Mouse (Mus musculus): Measurements from ENCODE around the gene Lpar1. TPM values are rescaled to one million over a fixed set of nuclear protein-coding genes. Genes with fewer than 3 reads are reported as not detected.

Gene Lpar1
- polyA plus RNA-seq, 1 experiment from 2014 or later: 5.2 TPM

DNA sequence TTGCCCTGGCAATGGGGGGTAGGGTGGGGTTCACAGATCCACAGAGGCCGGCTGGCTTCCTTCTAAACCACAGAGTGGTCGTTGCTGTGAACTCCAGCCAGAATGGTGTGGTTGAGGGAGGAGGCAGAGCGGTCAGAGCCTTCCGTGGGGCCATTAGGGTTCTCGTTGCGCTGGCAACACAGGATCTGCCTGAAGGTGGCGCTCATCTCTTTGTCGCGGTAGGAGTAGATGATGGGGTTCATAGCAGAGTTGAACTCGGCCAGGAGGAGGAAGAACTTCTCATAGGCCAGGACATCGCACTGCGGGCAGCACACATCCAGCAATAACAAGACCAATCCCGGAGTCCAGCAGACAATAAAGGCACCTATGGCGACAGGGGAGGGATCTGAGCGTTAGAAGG is 116.4 kb downstream of the Lpar1 start:
- Histone ChIP-seq H3K4me3 (ENCODE audit: low read depth, low read length) (no peak overlapping the region), H3K9me3 (ENCODE audit: control insufficient read depth, low read length) (no peaks in the 10 kb centered on the region)
- 88% methylated on average over 15 of the region's 15 CpGs for WGBS

DNA sequence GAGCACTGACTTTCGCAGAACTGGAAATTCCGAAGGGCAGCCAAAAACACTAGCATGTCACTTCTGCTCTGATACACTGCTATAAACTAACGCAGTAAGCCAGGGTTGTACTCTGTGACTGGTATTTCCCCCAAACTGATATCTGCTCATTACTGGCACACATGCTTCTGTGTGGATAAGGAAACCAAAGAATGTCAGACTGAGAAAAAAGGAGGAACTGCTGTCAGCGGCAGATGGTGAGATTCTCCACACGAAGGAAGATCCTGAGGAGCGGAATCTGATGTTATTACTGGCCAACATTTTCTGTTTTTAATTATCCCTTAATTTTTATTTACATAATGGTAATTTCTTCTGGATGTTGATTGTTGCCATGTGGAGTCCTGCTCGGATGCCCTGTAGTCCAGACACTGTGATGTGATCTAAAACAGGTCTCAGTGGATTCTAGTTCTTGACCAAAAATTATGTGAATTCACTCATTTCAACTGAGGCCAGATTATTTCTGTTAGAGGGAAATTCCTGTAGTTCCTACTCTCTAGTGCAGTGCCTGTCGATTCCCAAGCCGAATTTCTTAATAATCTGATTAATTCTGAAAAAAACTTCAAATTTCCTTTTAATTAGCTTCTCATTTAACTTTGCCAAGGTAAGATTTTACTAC is 130.3 kb downstream of the Lpar1 start:
- WGBS: 86% methylated on average over 9 of the region's 9 CpGs
- Histone ChIP-seq H3K4me1 (ENCODE audit: control insufficient read depth, insufficient read depth, low read length) (no peaks in the 10 kb centered on the region), H3K4me3 (ENCODE audit: low read depth, low read length) (no peak overlapping the region), H3K4me2 (ENCODE audit: low read depth, low read length) (no peak overlapping the region), H3K27me3 (ENCODE audit: control insufficient read depth, insufficient read depth, low read length) (no peaks in the 10 kb centered on the region), H3K9ac (replicated peaks; ENCODE audit: low read depth, low read length) (no peak overlapping the region), H3K9me3 (ENCODE audit: control insufficient read depth, low read length) (no peaks in the 10 kb centered on the region), H3K36me3 (ENCODE audit: control insufficient read depth, insufficient read depth, low read length) (no peaks in the 10 kb centered on the region), H3K27ac (ENCODE audit: low read depth, low read length) (no peak overlapping the region)
- ATAC-seq (ENCODE audit: low read depth): no peak

More for the DNA sequence above, 116.4 kb downstream of the Lpar1 start:
- Histone ChIP-seq H3K27ac (ENCODE audit: low read depth, low read length) (no peak overlapping the region), H3K4me1 (ENCODE audit: control insufficient read depth, insufficient read depth, low read length) (no peaks in the 10 kb centered on the region), H3K4me2 (ENCODE audit: low read depth, low read length) (no peak overlapping the region), H3K27me3 (ENCODE audit: control insufficient read depth, insufficient read depth, low read length) (no peaks in the 10 kb centered on the region), H3K9ac (replicated peaks; ENCODE audit: low read depth, low read length) (no peak overlapping the region), H3K36me3 (ENCODE audit: control insufficient read depth, insufficient read depth, low read length) (no peaks in the 10 kb centered on the region)
- no peak for ATAC-seq (ENCODE audit: low read depth)

DNA sequence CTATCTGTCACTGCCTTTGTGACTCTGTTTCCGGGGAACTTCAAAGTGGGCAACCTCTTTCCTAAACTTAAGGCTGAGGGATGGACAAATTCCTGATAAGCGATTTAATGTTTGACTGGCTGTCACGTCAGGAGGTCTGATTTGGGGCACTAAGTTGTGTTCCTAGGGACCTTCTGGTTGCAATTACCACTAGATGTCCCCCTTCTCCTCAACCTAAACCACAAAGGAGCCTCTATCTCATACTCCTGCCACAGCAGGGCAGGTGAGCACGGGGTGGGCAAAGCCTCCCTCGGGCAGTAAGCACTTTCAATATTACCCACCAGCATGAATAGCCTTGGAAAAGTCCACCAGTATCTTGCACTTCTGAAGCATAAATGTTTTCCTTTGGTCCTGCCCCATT is 134.5 kb downstream of the Lpar1 start:
- H3K9me3 ChIP-seq (ENCODE audit: control insufficient read depth, low read length): no peaks in the 10 kb centered on the region
- 40% methylated on average over 5 of the region's 5 CpGs for WGBS
- no peak overlapping the region for H3K4me3 ChIP-seq (ENCODE audit: low read depth, low read length)
- H3K36me3 ChIP-seq (ENCODE audit: control insufficient read depth, insufficient read depth, low read length): no peaks in the 10 kb centered on the region
- no peak overlapping the region for H3K27ac ChIP-seq (ENCODE audit: low read depth, low read length)
- ATAC-seq (ENCODE audit: low read depth): no peak
- no peak overlapping the region for H3K9ac ChIP-seq (replicated peaks; ENCODE audit: low read depth, low read length)
- H3K27me3 ChIP-seq (ENCODE audit: control insufficient read depth, insufficient read depth, low read length): no peaks in the 10 kb centered on the region
- H3K4me1 ChIP-seq (ENCODE audit: control insufficient read depth, insufficient read depth, low read length): no peaks in the 10 kb centered on the region
- H3K4me2 ChIP-seq (ENCODE audit: low read depth, low read length): no peak overlapping the region

DNA sequence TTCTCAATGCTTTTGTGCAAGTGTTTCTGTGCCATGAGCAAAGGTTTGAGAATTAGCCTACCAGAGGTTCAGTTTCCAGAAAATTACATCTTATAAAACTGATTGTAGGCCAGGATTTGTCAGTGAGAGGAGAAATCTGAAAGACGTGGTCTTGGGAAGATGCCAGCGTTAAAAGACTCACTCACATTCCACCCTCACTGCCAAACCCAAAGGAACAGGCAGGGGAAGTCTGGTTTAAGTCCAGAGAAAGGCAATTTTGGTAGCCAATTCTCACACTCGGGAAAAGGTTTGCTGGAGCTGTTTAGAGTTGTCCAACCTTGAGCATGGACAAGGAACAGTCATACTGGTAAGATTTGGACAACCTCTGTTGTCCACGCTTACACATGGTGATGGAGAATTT is 136.4 kb downstream of the Lpar1 start:
- Histone ChIP-seq H3K27ac (ENCODE audit: low read depth, low read length) (no peak overlapping the region), H3K27me3 (ENCODE audit: control insufficient read depth, insufficient read depth, low read length) (no peaks in the 10 kb centered on the region), H3K9ac (replicated peaks; ENCODE audit: low read depth, low read length) (no peak overlapping the region), H3K36me3 (ENCODE audit: control insufficient read depth, insufficient read depth, low read length) (no peaks in the 10 kb centered on the region), H3K9me3 (ENCODE audit: control insufficient read depth, low read length) (no peaks in the 10 kb centered on the region), H3K4me2 (ENCODE audit: low read depth, low read length) (no peak overlapping the region), H3K4me1 (ENCODE audit: control insufficient read depth, insufficient read depth, low read length) (no peaks in the 10 kb centered on the region), H3K4me3 (ENCODE audit: low read depth, low read length) (no peak overlapping the region)
- 87% methylated on average over 4 of the region's 4 CpGs for WGBS
- no peak for ATAC-seq (ENCODE audit: low read depth)

DNA sequence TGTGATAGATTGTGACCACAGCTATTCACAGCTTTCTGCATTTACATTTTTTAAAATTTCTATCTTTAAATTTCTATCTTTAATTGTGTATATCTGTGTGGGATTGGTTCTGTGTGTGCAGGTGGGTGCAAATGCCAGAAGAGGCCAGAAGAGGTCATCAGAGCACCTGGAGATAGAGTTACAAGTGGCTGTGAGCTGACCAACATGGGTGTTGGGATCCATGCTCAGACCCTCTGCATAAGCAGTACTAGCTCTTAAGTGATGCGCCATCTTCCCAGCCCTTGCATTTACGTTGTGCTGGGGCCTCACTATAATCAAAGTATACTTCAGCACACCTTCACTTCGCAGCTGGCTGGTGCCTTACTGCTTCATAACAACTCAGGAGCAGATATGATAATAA is 138.2 kb downstream of the Lpar1 start:
- H3K4me3 ChIP-seq (ENCODE audit: low read depth, low read length): no peak overlapping the region
- H3K9me3 ChIP-seq (ENCODE audit: control insufficient read depth, low read length): no peaks in the 10 kb centered on the region
- WGBS: 92% methylated on average over 3 of the region's 3 CpGs
- H3K4me1 ChIP-seq (ENCODE audit: control insufficient read depth, insufficient read depth, low read length): no peaks in the 10 kb centered on the region
- no peak overlapping the region for H3K27ac ChIP-seq (ENCODE audit: low read depth, low read length)
- H3K36me3 ChIP-seq (ENCODE audit: control insufficient read depth, insufficient read depth, low read length): no peaks in the 10 kb centered on the region
- H3K4me2 ChIP-seq (ENCODE audit: low read depth, low read length): no peak overlapping the region
- H3K9ac ChIP-seq (replicated peaks; ENCODE audit: low read depth, low read length): no peak overlapping the region
- no peak for ATAC-seq (ENCODE audit: low read depth)
- H3K27me3 ChIP-seq (ENCODE audit: control insufficient read depth, insufficient read depth, low read length): no peaks in the 10 kb centered on the region

DNA sequence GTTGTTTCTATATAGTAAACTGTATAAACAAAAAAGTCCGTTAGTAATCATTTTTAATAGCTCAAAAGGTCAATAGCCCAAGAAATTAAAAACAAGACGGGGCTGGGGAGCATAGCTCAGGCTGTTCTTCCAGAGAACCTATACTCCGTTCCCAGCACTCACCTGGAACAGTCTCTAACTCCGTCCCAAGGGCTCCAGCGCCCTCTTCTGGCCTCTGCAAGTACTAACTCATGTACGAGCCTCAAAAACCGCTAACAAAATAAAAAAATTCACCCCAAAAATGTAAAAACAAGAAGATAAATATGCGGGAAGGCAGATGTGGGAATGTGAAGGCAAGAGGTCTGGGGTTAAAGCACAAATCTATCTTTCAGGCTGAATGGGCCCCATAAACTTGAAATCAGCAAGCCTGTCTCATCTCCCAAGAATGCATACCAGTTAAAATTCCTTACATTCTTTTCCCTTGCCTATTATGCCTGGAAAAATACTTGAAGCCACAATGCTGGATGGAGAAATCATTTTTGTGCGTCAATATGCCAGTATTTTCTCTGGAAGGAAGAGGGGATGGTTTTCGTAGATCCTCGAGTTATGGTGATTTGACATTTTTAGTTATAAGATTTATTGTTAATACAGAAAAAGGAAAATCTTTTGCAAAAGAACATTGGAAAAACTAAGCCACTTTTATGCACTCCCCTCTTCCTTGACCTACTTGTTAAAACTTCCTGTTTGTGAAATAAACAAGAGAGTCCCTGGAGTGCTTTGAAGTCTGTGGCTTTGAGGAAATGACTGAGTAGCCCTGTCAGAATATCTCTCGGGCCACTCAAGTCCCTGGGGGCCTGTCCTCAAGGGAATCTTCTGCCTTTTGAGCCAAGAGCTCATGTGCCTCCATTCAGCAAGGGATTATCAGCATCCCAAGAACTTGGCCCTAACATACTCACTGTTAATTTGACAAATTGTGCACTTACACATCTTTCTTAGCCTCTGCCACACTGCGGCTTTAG is 140.2 kb downstream of the Lpar1 start:
- Histone ChIP-seq H3K4me1 (ENCODE audit: control insufficient read depth, insufficient read depth, low read length) (no peaks in the 10 kb centered on the region), H3K36me3 (ENCODE audit: control insufficient read depth, insufficient read depth, low read length) (no peaks in the 10 kb centered on the region), H3K9me3 (ENCODE audit: control insufficient read depth, low read length) (no peaks in the 10 kb centered on the region), H3K27ac (ENCODE audit: low read depth, low read length) (no peak overlapping the region), H3K9ac (replicated peaks; ENCODE audit: low read depth, low read length) (no peak overlapping the region), H3K27me3 (ENCODE audit: control insufficient read depth, insufficient read depth, low read length) (no peaks in the 10 kb centered on the region), H3K4me3 (ENCODE audit: low read depth, low read length) (no peak overlapping the region), H3K4me2 (ENCODE audit: low read depth, low read length) (no peak overlapping the region)
- ATAC-seq (ENCODE audit: low read depth): no peak
- 82% methylated on average over 13 of the region's 13 CpGs for WGBS

DNA sequence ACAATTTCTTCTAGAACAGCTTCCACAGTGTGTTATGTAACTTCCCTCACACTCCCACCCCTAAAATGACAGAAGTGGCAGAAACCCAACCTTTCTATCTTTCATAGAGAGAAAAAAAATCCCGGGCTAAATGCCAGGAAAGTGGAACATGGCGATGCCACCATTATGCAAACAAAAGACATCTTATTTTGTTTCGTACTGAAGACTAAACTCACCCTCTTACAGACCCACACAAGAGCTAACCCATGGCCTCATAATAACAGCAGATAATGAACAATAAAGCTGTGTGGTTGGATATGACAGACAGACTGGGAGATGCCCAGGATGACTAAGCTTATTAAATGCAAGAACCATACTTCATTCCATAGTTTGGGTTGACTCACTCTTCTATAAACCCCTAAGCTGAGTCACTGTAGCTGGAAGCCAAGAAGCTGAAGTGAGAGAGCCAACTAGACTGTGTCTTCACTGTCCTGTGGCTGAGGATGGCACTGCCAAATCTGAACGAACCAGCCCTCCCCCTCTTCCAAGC is 151.7 kb downstream of the Lpar1 start:
- Histone ChIP-seq H3K4me3 (ENCODE audit: low read depth, low read length) (no peak overlapping the region), H3K9me3 (ENCODE audit: control insufficient read depth, low read length) (no peaks in the 10 kb centered on the region), H3K27ac (ENCODE audit: low read depth, low read length) (no peak overlapping the region), H3K36me3 (ENCODE audit: control insufficient read depth, insufficient read depth, low read length) (no peaks in the 10 kb centered on the region), H3K4me1 (ENCODE audit: control insufficient read depth, insufficient read depth, low read length) (no peaks in the 10 kb centered on the region), H3K9ac (replicated peaks; ENCODE audit: low read depth, low read length) (no peak overlapping the region), H3K27me3 (ENCODE audit: control insufficient read depth, insufficient read depth, low read length) (no peaks in the 10 kb centered on the region), H3K4me2 (ENCODE audit: low read depth, low read length) (no peak overlapping the region)
- 93% methylated on average over 4 of the region's 4 CpGs for WGBS
- ATAC-seq (ENCODE audit: low read depth): no peak

DNA sequence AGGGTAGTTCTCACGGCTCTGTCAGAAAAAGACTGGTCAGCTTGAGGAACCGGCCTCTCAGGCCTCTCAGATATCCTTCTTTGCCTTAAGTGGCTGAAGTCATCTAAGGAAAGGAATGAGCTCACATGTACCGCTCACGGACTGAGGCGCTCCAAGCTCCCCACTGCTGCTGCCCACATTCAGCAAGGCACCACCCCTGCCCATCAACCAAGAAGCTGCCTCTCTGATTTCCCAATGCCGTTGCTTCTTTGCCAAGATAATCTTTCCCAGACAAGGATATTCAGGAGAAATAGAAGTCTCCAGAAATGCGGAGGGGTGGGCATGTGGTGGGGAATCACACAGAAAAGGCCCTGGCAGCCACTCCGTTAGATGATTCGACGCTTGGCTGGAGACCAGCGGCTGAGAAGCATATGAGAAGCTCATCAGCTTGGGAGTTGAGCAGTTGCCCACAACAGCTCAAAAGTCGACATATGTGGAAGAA is 152.8 kb downstream of the Lpar1 start:
- ATAC-seq (ENCODE audit: low read depth): no peak
- H3K27me3 ChIP-seq (ENCODE audit: control insufficient read depth, insufficient read depth, low read length): no peaks in the 10 kb centered on the region
- WGBS: 85% methylated on average over 12 of the region's 12 CpGs

More for the DNA sequence above, 152.8 kb downstream of the Lpar1 start:
- H3K4me1 ChIP-seq (ENCODE audit: control insufficient read depth, insufficient read depth, low read length): no peaks in the 10 kb centered on the region
- H3K27ac ChIP-seq (ENCODE audit: low read depth, low read length): no peak overlapping the region
- H3K9ac ChIP-seq (replicated peaks; ENCODE audit: low read depth, low read length): no peak overlapping the region
- H3K36me3 ChIP-seq (ENCODE audit: control insufficient read depth, insufficient read depth, low read length): no peaks in the 10 kb centered on the region
- no peaks in the 10 kb centered on the region for H3K9me3 ChIP-seq (ENCODE audit: control insufficient read depth, low read length)
- H3K4me3 ChIP-seq (ENCODE audit: low read depth, low read length): no peak overlapping the region
- no peak overlapping the region for H3K4me2 ChIP-seq (ENCODE audit: low read depth, low read length)

Measured in neural tube, embryonic 14.5 days (tissue).